Mouse (Mus musculus) brain, embryonic 18.5 days (tissue): ENCODE results near the gene Letmd1.
"Not testable (repeated sequence)": the region's sequence is repeated elsewhere in the genome, so short reads cannot be mapped to it uniquely, and the experiment has no call there.

Experiments
- DNase-seq: peaks from one replicate; pipeline ENCODE4 v3.0.0-alpha.2; 2012; ENCODE audit warnings: low read depth, low spot score

The Letmd1 gene

DNA sequence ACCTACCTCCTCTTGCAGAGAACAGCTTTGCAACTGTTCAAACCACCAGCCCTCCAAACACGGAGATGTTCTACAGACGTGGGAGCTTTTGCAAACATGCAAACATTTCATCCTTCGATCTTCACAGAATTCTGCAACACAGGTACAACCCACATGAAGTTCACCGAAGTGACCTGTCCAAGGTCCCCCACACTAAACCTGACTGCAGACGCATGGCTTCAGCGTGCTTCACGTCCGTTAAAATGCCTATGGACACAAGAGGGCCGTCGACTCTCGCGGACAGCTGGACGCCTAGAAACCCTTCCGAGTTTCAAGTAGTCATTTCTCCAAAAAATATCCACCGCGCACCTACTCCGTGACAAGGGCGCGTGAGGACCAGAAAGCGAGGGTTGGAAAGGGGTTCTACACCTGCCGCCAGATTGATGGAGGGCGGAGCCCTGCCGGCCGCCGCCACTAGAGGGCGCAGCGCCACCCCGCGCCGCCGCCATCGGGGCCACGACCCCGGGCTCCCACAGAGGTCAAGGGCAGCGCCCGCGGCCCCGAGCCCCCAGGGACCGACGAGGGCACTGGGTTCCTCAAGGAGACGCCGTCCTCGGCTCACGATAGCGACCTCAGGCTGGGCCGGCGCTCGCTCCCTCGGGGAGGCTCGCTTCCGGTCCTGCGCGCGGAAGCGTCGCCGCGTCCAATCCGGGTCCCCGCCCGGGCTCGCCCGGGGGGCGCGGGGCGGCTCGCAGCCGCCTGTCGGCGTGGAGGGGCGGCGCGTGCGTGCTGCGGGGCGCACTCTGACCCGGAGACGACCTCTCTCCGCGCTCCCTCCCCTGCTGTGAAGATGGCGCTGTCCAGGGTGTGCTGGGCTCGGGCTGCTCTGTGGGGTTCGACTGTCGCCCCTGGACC, at the start of gene Letmd1:
Gene Letmd1, plus strand, starts transcription at position 729 of the 894 bp plus-strand sequence.
- peak; percentile 83 for DNase-seq

DNA sequence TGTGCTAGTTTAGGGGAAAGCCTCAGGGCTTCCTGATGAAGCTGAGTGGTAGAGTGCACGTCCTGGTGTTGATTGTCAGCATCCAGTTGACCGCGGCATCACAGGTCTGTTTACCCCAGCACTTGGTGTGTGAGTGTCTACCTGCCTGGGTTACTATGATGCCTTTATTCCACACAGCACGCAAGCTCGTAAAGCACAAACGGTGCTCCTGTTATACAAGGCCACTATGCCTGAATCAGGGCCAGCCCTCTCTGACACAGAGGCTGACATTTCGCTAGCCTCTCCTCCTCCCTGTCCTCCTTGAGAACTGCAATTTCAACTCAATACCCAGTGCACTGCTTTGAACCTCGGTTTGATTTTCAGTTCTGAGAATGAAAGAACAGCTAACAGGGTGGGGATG, 49.5 kb upstream of the Letmd1 start:
- DNase-seq, result no peak

- DNase-seq, result no peak
Measured at GRCm38 (mm10) chr15:100419901-100420745, 48.7 kb upstream of the Letmd1 start.

- DNase-seq, result no peak
Measured at GRCm38 (mm10) chr15:100421059-100421757, 47.6 kb upstream of the Letmd1 start.

DNA sequence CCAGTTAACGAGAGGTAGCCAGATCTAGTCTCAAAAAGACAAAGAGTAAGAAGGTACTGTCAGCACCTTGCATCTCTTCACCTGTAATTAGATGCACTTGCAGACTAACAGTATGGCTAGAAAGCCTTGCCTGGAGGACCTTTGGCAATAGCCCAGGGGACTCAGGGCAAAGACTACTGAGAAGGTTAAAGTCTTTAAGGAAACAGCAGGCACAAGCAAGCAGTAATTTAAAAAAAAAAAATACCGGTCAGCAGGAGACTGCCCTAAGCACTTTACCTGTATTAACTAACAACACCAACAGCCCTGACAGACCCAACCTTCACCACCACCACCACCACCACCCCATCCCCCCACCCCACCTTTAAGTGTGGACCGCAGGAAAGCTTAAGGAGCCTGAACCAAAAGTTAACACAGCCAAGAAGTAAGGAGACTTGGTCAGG, 47.0 kb upstream of the Letmd1 start, which contains the start of gene Gm5475:
Gene Gm5475, plus strand, starts transcription at position 390 of the 440 bp plus-strand sequence.
- not testable (repeated sequence) for DNase-seq

- no peak for DNase-seq
Measured at GRCm38 (mm10) chr15:100422476-100422875, 46.3 kb upstream of the Letmd1 start.

DNA sequence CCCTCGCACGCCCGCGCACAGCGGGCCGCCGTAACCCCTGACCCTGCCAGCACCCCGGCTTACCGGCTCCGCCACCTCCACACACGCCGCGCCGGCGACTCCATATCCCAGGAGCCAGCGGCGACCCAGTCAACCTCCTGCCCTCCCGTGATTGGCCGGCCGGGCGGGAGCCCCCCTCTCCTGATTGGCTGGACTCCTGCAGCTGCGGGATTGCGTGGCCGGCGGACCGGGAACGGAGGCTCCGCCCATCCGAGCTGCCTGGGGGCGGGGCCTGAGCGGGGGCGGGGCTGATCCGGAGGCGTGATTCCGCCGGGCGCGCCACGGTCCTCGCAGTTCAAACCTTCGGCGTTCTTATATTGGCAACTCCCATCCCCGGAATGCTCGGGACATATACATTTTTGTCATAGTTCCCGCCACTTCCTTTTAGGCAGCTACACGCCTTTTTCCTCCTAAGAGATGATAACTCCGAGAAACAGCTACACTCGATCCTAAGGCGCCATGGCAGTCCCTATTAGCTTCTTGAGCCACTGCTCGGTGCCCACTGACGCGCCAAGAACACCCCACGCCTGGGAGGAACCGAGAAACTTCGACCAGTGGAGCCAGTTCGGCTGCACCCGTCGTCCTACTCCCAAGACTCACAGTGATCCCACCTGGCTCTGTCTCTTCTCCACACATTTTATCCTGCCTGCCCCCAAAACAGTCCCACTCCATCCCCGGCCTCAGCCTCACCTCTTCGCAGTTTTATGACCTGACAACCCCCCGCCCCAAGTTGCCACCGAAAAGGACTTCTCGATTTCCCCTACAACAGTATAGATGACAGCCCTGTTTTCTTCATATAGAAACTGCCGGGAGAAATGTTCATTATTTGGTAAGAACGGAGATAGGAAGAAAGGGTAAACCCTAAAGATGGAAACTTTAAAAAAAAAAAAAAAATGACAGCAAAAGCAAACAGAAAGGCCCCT, 45.6 kb upstream of the Letmd1 start:
- DNase-seq, result peak; percentile 84

- DNase-seq, result no peak
Measured at GRCm38 (mm10) chr15:100423916-100424315, 44.9 kb upstream of the Letmd1 start.

DNA sequence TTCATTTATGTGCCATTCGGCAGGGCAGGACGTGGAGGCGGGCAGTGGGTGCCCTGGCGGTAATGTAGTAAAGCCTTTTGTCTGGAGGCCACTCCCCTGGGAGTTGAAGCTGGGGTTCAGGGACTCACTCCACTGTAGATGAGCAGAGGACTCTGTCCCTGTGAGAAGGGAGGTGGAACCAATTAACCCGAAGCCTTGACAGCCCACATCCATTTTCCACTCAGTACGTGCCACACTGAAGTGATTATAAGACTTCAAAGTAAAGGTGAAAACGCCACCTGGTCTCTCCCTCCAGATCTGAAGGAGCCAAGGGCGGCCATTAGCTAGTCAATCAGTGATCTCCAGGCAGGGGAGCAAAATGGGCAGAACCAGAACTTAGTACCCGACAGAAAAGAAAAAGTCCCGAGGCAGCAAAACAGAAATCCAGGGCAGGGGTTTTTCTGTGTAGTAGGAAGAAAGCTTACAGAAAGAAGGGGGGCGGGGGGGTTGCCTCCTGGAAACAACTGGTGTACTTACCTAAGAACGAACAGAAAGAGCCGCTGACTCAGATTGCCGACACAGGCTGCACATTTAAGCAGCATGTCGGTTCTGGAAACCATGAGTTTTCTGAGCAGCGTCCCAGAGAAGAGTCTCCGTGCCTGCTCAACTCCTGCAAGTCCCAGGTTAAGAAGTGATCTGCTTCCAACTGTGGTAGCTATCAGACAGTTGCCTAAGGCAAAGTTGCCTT, 44.3 kb upstream of the Letmd1 start, which contains the start of gene Slc11a2:
Gene Slc11a2, minus strand, starts transcription at position 677 of the 727 bp plus-strand sequence.
- no peak for DNase-seq

- no peak for DNase-seq
Measured at GRCm38 (mm10) chr15:100428296-100428905, 40.4 kb upstream of the Letmd1 start.

DNA sequence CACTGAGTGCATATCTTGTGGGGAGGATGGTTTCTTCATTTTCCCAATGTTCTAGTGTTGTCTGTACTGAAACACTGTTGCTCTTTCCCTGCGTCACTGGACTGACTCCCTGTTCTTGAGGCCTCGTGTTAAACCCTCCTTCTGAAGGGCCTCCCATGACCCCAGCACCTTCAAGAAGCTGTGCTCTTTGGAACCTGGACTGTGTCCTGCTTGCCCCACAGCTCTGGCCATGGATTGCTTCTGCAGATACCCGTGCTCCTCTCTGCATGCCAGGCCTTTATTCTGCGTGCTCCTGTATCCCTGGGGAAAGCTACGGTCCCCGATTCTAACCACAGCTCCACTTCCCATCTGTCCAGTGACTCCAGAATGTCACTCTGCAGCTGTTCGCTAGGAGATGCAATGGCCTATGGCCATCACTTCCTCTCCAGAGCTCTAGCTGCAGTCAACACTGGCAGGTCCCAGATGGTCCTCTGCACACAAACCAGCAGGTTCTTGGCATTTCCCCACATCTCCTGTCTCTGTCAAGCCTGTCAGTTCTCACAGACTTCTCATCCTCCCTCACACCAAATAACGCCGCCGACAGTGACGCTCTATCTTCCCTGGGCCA, 38.8 kb upstream of the Letmd1 start:
- no peak for DNase-seq

- no peak for DNase-seq
Measured at GRCm38 (mm10) chr15:100433234-100433633, 35.6 kb upstream of the Letmd1 start.

DNA sequence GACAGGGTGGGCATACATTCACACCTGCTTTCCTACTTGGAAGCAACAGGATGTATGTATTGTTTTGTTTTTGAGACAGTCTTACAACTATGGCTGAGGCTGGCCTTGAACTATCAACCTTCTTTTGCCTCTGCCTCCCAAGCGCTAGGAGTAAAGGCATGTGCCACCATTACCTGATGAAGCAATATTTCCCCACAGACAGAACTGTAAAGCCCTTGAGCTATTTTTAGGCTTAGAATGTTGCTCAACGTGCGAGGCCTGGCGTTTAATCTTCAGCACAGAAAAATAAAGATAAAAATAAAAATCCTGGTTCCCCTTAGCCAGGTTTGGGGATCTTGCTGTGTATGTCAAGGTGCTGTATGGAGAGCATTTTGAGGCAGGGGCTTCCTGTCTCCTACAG, 32.7 kb upstream of the Letmd1 start:
- DNase-seq, result no peak

DNA sequence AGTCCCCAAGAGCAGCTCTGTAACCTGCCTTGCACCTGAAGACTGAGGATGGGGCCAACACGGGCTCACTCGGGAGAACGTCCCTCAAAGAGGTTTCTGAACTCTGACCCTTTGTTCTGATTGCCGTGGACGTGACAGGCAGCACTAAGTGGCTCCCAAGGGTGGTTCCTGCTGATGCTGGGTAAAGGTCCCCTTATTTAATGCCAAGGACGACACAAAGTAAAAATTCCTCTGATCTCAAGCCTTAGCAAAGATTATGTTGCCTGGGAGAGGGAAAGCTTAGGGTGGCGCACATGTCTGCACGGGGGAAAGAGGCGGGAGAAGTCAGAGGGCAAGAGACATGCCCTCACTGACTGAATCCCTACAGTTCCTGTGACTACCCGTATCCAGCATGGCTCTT, 32.3 kb upstream of the Letmd1 start:
- no peak for DNase-seq

GRCm38 (mm10) chr15:100443126-100443922, 25.5 kb upstream of the Letmd1 start:
- DNase-seq, result peak; percentile 92

DNA sequence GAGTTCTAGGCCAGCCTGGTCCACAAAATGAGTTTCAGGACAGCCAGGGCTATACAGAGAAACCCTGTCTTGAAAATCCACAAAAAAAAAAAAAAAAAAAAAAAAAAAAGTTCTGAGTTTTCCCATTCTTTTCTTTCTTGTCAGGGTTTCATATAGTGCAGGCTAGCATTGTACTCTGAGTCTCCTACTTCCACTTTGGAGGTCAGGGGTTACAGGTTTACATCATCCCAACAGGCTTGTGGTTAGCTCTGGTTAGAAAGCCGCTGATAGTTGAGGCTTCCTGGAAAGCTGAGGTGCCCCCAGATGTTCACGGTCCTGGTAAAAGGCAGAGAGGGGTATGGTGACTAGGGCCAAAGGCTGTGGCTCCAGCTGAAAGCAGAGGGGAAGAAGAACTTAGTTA, 21.9 kb upstream of the Letmd1 start:
- DNase-seq, result no peak

- DNase-seq, result no peak
Measured at GRCm38 (mm10) chr15:100448572-100448971, 20.3 kb upstream of the Letmd1 start.

DNA sequence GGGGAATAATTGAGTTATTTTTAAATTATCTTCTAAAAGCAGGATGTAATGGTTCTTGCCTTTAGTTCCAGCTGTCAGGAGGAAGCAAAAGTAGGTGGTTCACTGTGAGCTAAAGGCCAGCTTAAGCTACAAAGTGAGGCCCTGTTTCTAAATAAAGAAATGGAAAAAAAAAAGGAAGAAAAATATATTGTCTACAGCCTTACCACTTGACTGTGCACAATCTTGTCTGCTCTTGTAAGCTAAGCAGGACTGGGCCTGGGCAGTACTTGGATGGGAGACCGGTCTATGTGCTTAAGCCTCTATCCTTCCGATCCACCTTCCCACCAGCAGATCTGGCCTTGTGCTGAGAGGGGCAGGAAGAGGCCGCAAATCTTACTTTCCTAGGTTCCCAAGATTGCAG, 19.3 kb upstream of the Letmd1 start:
- no peak for DNase-seq
